18 mouse cellular contexts compared by ENCODE assay signal in the genomic region with DNA sequence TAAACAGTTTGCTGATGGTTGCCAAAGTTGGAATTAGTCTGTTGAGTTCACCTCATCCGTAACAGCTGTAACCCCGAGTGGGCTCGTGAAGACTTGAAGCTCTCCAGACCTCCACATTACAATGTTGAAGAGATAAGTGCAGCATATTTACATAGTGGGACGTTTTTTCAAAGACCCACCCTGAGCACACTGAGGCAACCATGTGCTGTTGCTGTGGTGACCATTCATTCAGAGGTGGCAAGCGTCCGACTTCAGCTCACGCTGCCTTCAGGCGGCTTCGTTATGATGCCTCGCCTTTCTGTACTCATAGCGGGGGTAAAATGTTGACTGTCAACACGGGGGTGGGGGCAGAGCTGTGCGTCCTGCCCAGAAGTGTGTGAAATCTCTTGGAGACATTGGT. TPM values are rescaled to one million over a fixed set of nuclear protein-coding genes. Genes with fewer than 3 reads are reported as not detected.
"Had no signal": no experiment of that assay in that cellular context is flagged by ENCODE, and none has a peak within 500 bp of the region (broad histone marks: within the 10 kb centered on the region; RNA-seq: fewer than 3 reads in every experiment).

No protein-coding gene starts in this region.

- H3K4me2 ChIP-seq: limb, embryonic 13.5 days; lung, embryonic 15.5 days; midbrain, embryonic 11.5 days had no signal

- DNase-seq: kidney, adult 2 months; kidney, postnatal 25 days; layer of hippocampus, adult 9-11 months; lung, adult 18-20 months; lung, postnatal 10 days; lung, postnatal 36 days; midbrain, embryonic 14.5 days; thymus, postnatal 36 days had no signal

- H3K9me3 ChIP-seq: limb, embryonic 10.5 days; limb, embryonic 13.5 days; lung, embryonic 15.5 days had no signal

- H3K27ac ChIP-seq: kidney, postnatal 0 days; layer of hippocampus, adult 2 months; limb, embryonic 10.5 days; limb, embryonic 13.5 days; lung, embryonic 15.5 days had no signal

- H3K9ac ChIP-seq: limb, embryonic 13.5 days; lung, embryonic 15.5 days had no signal

- H3K4me3 ChIP-seq: layer of hippocampus, adult 2 months; limb, embryonic 10.5 days; limb, embryonic 13.5 days; lung, embryonic 15.5 days had no signal

- ATAC-seq: intestine, postnatal 0 days had no signal

- H3K27me3 ChIP-seq: limb, embryonic 13.5 days; lung, embryonic 15.5 days had no signal

RNA-seq across cellular contexts. Expression of gene Mak, which starts 57.4 kb away (rescaled TPM):
- polyA plus RNA-seq: kidney, adult 2 months; liver, adult 2 months; small intestine, adult 2 months; spleen, adult 2 months had no signal
